Mouse (Mus musculus) hematopoietic multipotent progenitor cell, adult 10-12 weeks (in vitro differentiated cells): Measurements from ENCODE around the gene Gm17631. TPM values are rescaled to one million over a fixed set of nuclear protein-coding genes. Genes with fewer than 3 reads are reported as not detected.

Experiments
- polyA plus RNA-seq: library from polyadenylated mRNA; stranded (reverse); fragments of >175 nt; gene quantifications from 2 replicates; pipeline ENCODE4 v1.2.3, GENCODE M21; 2012; ENCODE audit warnings: low replicate concordance

Gm17631 gene
- not detected in 2 replicates for polyA plus RNA-seq

DNA sequence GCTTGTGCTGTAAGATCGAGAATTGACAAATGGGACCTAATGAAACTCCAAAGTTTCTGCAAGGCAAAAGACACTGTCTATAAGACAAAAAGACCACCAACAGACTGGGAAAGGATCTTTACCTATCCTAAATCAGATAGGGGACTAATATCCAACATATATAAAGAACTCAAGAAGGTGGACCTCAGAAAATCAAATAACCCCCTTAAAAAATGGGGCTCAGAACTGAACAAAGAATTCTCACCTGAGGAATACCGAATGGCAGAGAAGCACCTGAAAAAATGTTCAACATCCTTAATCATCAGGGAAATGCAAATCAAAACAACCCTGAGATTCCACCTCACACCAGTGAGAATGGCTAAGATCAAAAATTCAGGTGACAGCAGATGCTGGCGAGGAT is at the start of gene Gm17631:
Gm17631 (plus strand) TSS at position 301 of the 400 bp plus-strand sequence.

DNA sequence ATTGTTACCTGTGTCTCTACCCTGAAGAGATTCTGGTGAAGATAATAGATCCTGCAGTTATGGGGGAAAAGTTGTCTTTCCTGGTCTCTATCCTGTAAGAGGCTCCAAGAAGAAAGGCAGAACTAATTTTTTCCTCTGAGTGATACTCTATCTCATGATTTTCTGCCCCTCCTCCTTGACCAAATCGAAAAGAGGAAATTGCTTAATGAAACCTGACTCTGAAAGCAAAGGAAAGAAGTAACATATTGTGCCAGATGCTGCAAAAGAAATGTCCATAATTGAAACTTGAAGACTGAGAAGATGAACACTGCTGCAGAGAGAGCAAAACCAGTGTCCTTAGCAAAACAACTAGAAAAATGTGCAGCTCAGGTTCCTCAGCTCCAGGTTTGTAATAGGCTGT is 14.1 kb downstream of the Gm17631 start, which contains the start of gene Klra17:
Klra17 (minus strand) TSS at position 124 of the 400 bp plus-strand sequence.

Other genes starting within 250 kb of the Gm17631 start
- 2.8 and 4.9 TPM in 2 replicates for gene Klrk1, start 238.8 kb upstream of the Gm17631 start, polyA plus RNA-seq
- gene Klrc3, start 219.3 kb upstream of the Gm17631 start, polyA plus RNA-seq, result 0.36 TPM in 1 of 2 replicates, not detected in the other
- gene Klrc2, start 202.0 kb upstream of the Gm17631 start, polyA plus RNA-seq, result 0.08 and 0.15 TPM in 2 replicates
- 3.2 and 5.7 TPM in 2 replicates for gene Klrc1, start 183.7 kb upstream of the Gm17631 start, polyA plus RNA-seq
- 0.28 and 1.3 TPM in 2 replicates for gene Klri1, start 145.5 kb upstream of the Gm17631 start, polyA plus RNA-seq
- gene Klri2, start 122.2 kb upstream of the Gm17631 start, polyA plus RNA-seq, result 0.23 and 0.52 TPM in 2 replicates
- not detected in 2 replicates for gene Gm156, start 78.4 kb upstream of the Gm17631 start, polyA plus RNA-seq
- 0.91 and 1.8 TPM in 2 replicates for gene Klra17, start 14.0 kb downstream of the Gm17631 start, polyA plus RNA-seq
- gene Klra5, start 55.0 kb downstream of the Gm17631 start, polyA plus RNA-seq, result not detected in 2 replicates
- not detected in 2 replicates for gene Klra6, start 164.3 kb downstream of the Gm17631 start, polyA plus RNA-seq
- gene Klra4, start 204.6 kb downstream of the Gm17631 start, polyA plus RNA-seq, result not detected in 2 replicates